Mouse (Mus musculus): ENCODE measurements around the gene Bahcc1. TPM values are rescaled to one million over a fixed set of nuclear protein-coding genes. Genes with fewer than 3 reads are reported as not detected.
A peak's percentile ranks its signal among the peaks of the same experiment; 100 is the strongest.

Bahcc1 gene
- polyA plus RNA-seq, 1 experiment from 2014 or later = 4.4 TPM

GRCm38 (mm10) chr11:120224488-120225255 is 8.1 kb upstream of the Bahcc1 start:
- no peak for ATAC-seq (ENCODE audit: extremely low read depth, insufficient number of reproducible peaks, low FRiP score, low TSS enrichment)
- Histone ChIP-seq H3K9me3 (no peaks in the 10 kb centered on the region), H3K4me2 (peak overlapping the region; percentile 69), H3K9ac (peak overlapping the region; percentile 99), H3K4me1 (peaks cover 87% of the 10 kb centered on the region), H3K27me3 (replicated peaks) (no peaks in the 10 kb centered on the region), H3K4me3 (peak overlapping the region; percentile 37), H3K36me3 (no peaks in the 10 kb centered on the region), H3K27ac (replicated peaks) (peak overlapping the region; percentile 96)
- WGBS = 30% methylated on average over 11 of the region's 11 CpGs

GRCm38 (mm10) chr11:120225256-120226195 is 7.2 kb upstream of the Bahcc1 start:
- Histone ChIP-seq H3K27me3 (replicated peaks) (no peaks in the 10 kb centered on the region), H3K4me3 (peak overlapping the region; percentile 37), H3K9ac (peak overlapping the region; percentile 99), H3K9me3 (no peaks in the 10 kb centered on the region), H3K27ac (replicated peaks) (peak overlapping the region; percentile 96), H3K4me2 (peak overlapping the region; percentile 69), H3K4me1 (peaks cover 81% of the 10 kb centered on the region), H3K36me3 (no peaks in the 10 kb centered on the region)
- WGBS = 12% methylated on average over 36 of the region's 36 CpGs
- ATAC-seq (ENCODE audit: extremely low read depth, insufficient number of reproducible peaks, low FRiP score, low TSS enrichment) = no peak

GRCm38 (mm10) chr11:120226421-120227280 is 6.1 kb upstream of the Bahcc1 start:
- H3K9ac ChIP-seq = peak overlapping the region; percentile 99
- H3K27me3 ChIP-seq (replicated peaks) = no peaks in the 10 kb centered on the region
- H3K4me2 ChIP-seq = peak overlapping the region; percentile 97

GRCm38 (mm10) chr11:120227571-120228051 is 5.1 kb upstream of the Bahcc1 start:
- peak overlapping the region; percentile 97 for H3K4me2 ChIP-seq
- H3K36me3 ChIP-seq = no peaks in the 10 kb centered on the region
- WGBS = 13% methylated on average over 8 of the region's 8 CpGs
- peak overlapping the region; percentile 99 for H3K9ac ChIP-seq
- peak overlapping the region; percentile 25 for H3K4me3 ChIP-seq
- H3K9me3 ChIP-seq = no peaks in the 10 kb centered on the region
- H3K4me1 ChIP-seq = peaks cover 77% of the 10 kb centered on the region
- ATAC-seq (ENCODE audit: extremely low read depth, insufficient number of reproducible peaks, low FRiP score, low TSS enrichment) = no peak
- H3K27ac ChIP-seq (replicated peaks) = peak overlapping the region; percentile 96
- H3K27me3 ChIP-seq (replicated peaks) = no peaks in the 10 kb centered on the region

More at GRCm38 (mm10) chr11:120226421-120227280, 6.1 kb upstream of the Bahcc1 start:
- peak overlapping the region; percentile 96 for H3K27ac ChIP-seq (replicated peaks)
- peaks cover 71% of the 10 kb centered on the region for H3K4me1 ChIP-seq
- ATAC-seq (ENCODE audit: extremely low read depth, insufficient number of reproducible peaks, low FRiP score, low TSS enrichment) = no peak
- no peaks in the 10 kb centered on the region for H3K9me3 ChIP-seq
- H3K36me3 ChIP-seq = no peaks in the 10 kb centered on the region
- 0 out of 2 replicates have a peak overlapping the region, but pooled peaks have one; percentile 25 for H3K4me3 ChIP-seq
- WGBS = 59% methylated on average over 12 of the region's 12 CpGs

- Histone ChIP-seq H3K9ac (peak overlapping the region; percentile 99), H3K27me3 (replicated peaks) (no peaks in the 10 kb centered on the region), H3K4me3 (peak overlapping the region; percentile 25), H3K9me3 (no peaks in the 10 kb centered on the region), H3K36me3 (no peaks in the 10 kb centered on the region), H3K4me2 (peak overlapping the region; percentile 97), H3K27ac (replicated peaks) (peak overlapping the region; percentile 96), H3K4me1 (peaks cover 75% of the 10 kb centered on the region)
- WGBS = 55% methylated on average over 9 of the region's 9 CpGs
- ATAC-seq (ENCODE audit: extremely low read depth, insufficient number of reproducible peaks, low FRiP score, low TSS enrichment) = no peak
Observed at GRCm38 (mm10) chr11:120228116-120228890, 4.4 kb upstream of the Bahcc1 start.

GRCm38 (mm10) chr11:120228911-120229437 is 3.8 kb upstream of the Bahcc1 start:
- Histone ChIP-seq H3K4me1 (peaks cover 69% of the 10 kb centered on the region), H3K27ac (replicated peaks) (peak overlapping the region; percentile 96), H3K36me3 (no peaks in the 10 kb centered on the region), H3K9ac (peak overlapping the region; percentile 99), H3K4me2 (peak overlapping the region; percentile 97), H3K9me3 (no peaks in the 10 kb centered on the region), H3K4me3 (peak overlapping the region; percentile 88), H3K27me3 (replicated peaks) (no peaks in the 10 kb centered on the region)
- no peak for ATAC-seq (ENCODE audit: extremely low read depth, insufficient number of reproducible peaks, low FRiP score, low TSS enrichment)
- 42% methylated on average over 7 of the region's 7 CpGs for WGBS

GRCm38 (mm10) chr11:120229861-120230751 is 2.6 kb upstream of the Bahcc1 start:
- Histone ChIP-seq H3K4me1 (peaks cover 57% of the 10 kb centered on the region), H3K27me3 (replicated peaks) (no peaks in the 10 kb centered on the region), H3K9me3 (no peaks in the 10 kb centered on the region), H3K4me3 (peak overlapping the region; percentile 88), H3K4me2 (peak overlapping the region; percentile 97), H3K27ac (replicated peaks) (peak overlapping the region; percentile 96), H3K9ac (peak overlapping the region; percentile 99), H3K36me3 (no peaks in the 10 kb centered on the region)
- WGBS = 2% methylated on average over 42 of the region's 42 CpGs
- no peak for ATAC-seq (ENCODE audit: extremely low read depth, insufficient number of reproducible peaks, low FRiP score, low TSS enrichment)

- ATAC-seq (ENCODE audit: extremely low read depth, insufficient number of reproducible peaks, low FRiP score, low TSS enrichment) = no peak
Observed at GRCm38 (mm10) chr11:120230841-120231370, 1.8 kb upstream of the Bahcc1 start.

GRCm38 (mm10) chr11:120231379-120231778 is 1.4 kb upstream of the Bahcc1 start:
- H3K4me1 ChIP-seq = peaks cover 45% of the 10 kb centered on the region
- H3K36me3 ChIP-seq = no peaks in the 10 kb centered on the region
- peak; percentile 44 for ATAC-seq (ENCODE audit: extremely low read depth, insufficient number of reproducible peaks, low FRiP score, low TSS enrichment)
- peak overlapping the region; percentile 96 for H3K27ac ChIP-seq (replicated peaks)
- no peaks in the 10 kb centered on the region for H3K9me3 ChIP-seq
- H3K9ac ChIP-seq = peak overlapping the region; percentile 99
- H3K4me3 ChIP-seq = peak overlapping the region; percentile 88
- no peaks in the 10 kb centered on the region for H3K27me3 ChIP-seq (replicated peaks)
- WGBS = 0% methylated on average over 27 of the region's 27 CpGs
- peak overlapping the region; percentile 99 for H3K4me2 ChIP-seq

More at GRCm38 (mm10) chr11:120230841-120231370, 1.8 kb upstream of the Bahcc1 start:
- Histone ChIP-seq H3K4me2 (peak overlapping the region; percentile 97), H3K27me3 (replicated peaks) (no peaks in the 10 kb centered on the region), H3K4me1 (peaks cover 49% of the 10 kb centered on the region), H3K36me3 (no peaks in the 10 kb centered on the region), H3K4me3 (peak overlapping the region; percentile 88), H3K27ac (replicated peaks) (peak overlapping the region; percentile 96), H3K9me3 (no peaks in the 10 kb centered on the region), H3K9ac (peak overlapping the region; percentile 99)
- under 1% methylated on average over 58 of the region's 58 CpGs for WGBS
